Mouse (Mus musculus) fibroblast of lung, adult 2 months (primary cell): Measurements from ENCODE around the gene Vmn1r51.
"Not testable (repeated sequence)": the region's sequence is repeated elsewhere in the genome, so short reads cannot be mapped to it uniquely, and the experiment has no call there.

Experiments
- DNase-seq: peaks from one replicate; pipeline ENCODE4 v3.0.0-alpha.2; 2011; ENCODE audit warnings: low read depth

Vmn1r51 gene

DNA sequence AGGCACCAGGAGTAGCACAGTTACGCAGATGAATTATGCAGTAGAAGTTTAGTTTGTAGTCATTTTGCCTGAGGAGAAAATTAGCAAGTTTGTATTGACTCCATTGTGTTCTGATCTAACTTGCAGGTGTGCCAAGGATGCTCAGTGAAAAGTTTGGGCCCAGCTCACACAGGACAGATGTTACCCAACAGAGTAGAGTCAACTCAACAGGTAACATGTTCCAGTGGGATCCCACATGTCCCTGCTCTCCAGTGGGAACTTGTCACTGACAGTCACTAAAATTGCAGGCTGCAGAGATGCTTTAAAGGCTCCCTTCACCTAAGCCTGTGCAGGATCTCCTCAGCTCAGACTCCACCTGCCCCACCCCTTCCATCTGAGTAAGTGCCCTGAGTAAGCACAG lies at the start of gene Vmn1r51:
Gene Vmn1r51 (plus strand): TSS at position 301 of the 400 bp plus-strand sequence.
- DNase-seq: not testable (repeated sequence)

DNA sequence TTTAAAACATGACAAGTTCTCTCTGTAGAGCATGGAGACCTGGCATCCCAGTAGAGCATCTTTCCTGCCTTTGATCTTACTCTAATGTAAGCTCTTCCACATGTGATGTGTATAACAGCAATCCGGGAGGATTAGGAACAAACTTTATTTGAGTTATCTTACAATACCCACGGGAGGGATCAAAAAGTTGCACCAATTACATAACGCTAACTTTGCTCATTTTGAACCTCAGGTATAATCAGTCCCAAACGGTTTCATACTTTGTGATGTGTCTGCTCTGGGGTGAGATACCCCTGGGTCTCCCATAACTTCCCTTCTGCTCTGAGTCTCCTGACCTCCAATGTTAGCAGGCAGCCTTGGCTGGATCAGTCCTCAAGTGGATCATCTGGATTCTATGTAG lies 44.0 kb upstream of the Vmn1r51 start, which contains the start of gene Vmn1r49:
Gene Vmn1r49 (minus strand): TSS at position 101 of the 400 bp plus-strand sequence.
- no peak for DNase-seq

DNA sequence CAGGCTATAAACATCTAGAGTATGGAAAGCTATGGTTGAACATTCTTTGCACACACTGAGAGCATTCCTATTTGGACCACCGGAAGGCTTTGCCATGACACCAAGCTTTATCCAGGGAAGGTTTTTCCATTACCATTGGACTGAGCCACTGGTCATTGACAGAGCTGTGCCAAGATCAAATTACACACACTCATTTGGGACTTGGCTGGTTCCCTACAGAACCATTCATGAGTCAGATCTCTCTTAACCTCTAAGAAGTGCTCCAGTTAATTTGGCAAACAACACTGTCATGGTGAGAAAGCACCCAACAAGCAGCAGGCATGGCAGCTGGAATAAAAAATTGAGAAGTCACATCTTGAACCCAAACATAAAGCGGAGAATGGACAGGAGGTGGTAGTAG lies 21.8 kb upstream of the Vmn1r51 start:
- DNase-seq: no peak

DNA sequence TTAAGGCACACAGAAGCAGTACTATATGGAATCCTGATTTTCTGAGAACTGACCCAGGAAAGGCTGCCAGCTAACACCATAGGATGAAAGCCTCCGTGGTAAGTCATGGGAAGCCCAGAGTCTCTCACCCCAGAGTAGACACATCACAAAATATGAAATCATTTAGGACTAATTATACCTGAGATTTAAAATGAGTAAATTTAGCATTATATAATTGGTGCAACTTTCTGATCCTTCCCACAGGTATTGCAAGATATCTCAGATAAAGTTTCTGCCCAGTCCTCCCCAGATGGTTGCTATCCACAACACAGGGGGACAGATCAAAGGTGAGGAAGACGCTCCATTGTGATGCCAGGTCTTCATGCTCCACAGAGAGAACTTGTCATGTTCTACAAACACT lies 21.3 kb upstream of the Vmn1r51 start, which contains the start of gene Vmn1r50:
Gene Vmn1r50 (plus strand): TSS at position 301 of the 400 bp plus-strand sequence.
- no peak for DNase-seq

DNA sequence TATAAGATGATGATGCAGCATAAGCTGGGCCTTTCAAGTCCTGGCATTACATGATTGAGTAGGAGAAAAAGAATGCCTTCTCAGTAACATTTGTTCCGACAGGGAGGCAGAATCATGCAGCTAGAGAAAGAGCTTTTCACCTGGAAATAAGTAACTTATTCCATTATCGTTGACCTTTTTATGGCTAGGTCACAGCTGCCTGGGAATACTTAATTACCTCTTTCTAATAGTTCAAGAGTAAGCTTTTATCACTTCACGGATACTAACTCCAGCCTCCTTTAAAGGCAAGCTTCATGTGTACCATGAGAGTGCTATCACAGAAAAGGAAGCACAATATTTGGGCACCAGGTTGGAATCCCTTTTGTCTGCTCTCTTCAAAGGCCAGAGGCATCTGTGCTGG lies 37.7 kb downstream of the Vmn1r51 start:
- DNase-seq: no peak

DNA sequence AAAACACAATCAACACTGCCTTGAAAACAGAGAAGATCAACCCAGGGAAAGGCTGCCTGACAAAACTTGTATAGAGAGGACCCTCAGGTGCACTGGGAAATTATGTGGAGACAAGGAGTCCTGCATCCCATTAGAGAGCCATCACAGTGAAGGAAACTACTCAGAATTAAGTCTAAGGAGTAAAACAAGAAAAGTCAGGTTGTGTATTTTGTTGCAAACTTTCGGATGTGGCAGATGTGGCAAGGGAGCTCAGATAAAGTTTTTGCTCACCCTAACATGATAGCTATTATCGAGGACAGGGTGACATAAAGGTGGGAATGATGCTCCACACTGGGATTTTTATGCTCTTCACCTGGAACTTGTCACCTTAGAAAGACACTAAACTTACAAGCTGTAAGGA lies 52.1 kb downstream of the Vmn1r51 start, which contains the start of gene Vmn1r52:
Gene Vmn1r52 (plus strand): TSS at position 301 of the 400 bp plus-strand sequence.
- DNase-seq: no peak
